ENCODE assay signal across 8 mouse cellular contexts in the genomic region with DNA sequence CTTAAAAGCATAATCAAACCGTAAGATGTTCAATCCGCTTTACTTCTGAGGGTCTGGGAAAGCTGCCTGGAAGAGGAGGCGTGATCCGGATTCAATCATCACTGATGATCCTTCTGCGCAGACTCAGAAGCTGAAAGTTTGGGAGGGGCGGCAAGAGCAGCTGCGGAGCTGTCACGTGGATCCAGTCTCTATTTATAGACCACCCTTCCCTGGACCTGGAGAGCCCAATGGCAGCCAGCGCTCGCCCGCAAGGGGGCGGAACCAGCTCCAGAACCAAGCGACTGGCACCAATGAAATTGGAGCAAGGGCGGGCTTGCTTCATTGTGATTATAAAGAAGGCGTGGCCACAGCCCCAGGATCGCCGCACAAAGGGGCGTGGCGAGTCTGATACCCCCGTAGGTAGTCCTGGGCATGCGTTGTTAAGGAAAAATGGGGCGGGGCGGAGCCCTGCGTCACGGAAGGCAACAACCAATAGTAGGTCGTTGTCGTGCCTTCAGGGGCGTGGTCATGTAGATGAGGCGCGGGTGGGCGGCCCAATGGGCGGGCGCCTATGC. TPM values are rescaled to one million over a fixed set of nuclear protein-coding genes. Genes with fewer than 3 reads are reported as not detected.
DNase-seq lines count a peak whose midpoint lies in the region; ATAC-seq and TF ChIP-seq lines count a peak whose summit lies in the region.

No protein-coding gene starts in this region.

- peak overlapping the region; percentile 85 for H3K27ac ChIP-seq in gastrocnemius, adult 2 months
- peak overlapping the region; percentile 83 for H3K27ac ChIP-seq in hindbrain, postnatal 0 days
- peak overlapping the region; percentile 95 for H3K27ac ChIP-seq in left cerebral cortex, adult 2 months

- peak overlapping the region; percentile 87 for H3K4me3 ChIP-seq in gastrocnemius, adult 2 months
- peak overlapping the region; percentile 69 for H3K4me3 ChIP-seq in hindbrain, postnatal 0 days (ENCODE audit: low read length)
- peak overlapping the region; percentile 96 for H3K4me3 ChIP-seq in left cerebral cortex, adult 2 months

- no peaks in the 10 kb centered on the region for H3K27me3 ChIP-seq in hindbrain, postnatal 0 days (ENCODE audit: insufficient read depth, low read length)

- TF ChIP-seq CTCF in gastrocnemius, adult 2 months (IDR thresholded peaks at IDR 0.05): peak; percentile 38; the same call in 1 of the 2 replicates
- peak; percentile 54 for TF ChIP-seq CTCF in hindbrain, postnatal 0 days (IDR thresholded peaks at IDR 0.05; ENCODE audit: low read depth)
- peak; percentile 45 for TF ChIP-seq CTCF in left cerebral cortex, adult 2 months (IDR thresholded peaks at IDR 0.05)

- peak overlapping the region; percentile 68 for H3K4me2 ChIP-seq in hindbrain, postnatal 0 days (ENCODE audit: low read depth, low read length)

- H3K4me1 ChIP-seq in hindbrain, postnatal 0 days (ENCODE audit: insufficient read depth, low read length): peaks cover 5% of the 10 kb centered on the region

- no peaks in the 10 kb centered on the region for H3K9me3 ChIP-seq in hindbrain, postnatal 0 days (ENCODE audit: low read length)

- H3K9ac ChIP-seq in hindbrain, postnatal 0 days (replicated peaks; ENCODE audit: low read length): peak overlapping the region; percentile 82

- intact Hi-C loops in gastrocnemius, adult 2 months (cut with DNase I): loop anchor here (1.0 to 2.0 kb wide), 2 partner anchors 17 to 40 kb away; no protein-coding TSS in a partner anchor
- intact Hi-C loops in left cerebral cortex, adult 2 months (cut with DNase I): loop anchor here (1.0 kb wide), 1 partner anchor 17 kb away; no protein-coding TSS in a partner anchor

- DNase-seq in ZHBTc4 (ENCODE audit: low read depth, low spot score): peak; percentile 100
- DNase-seq in gastrocnemius, adult 2 months: peak; percentile 100
- DNase-seq in hindbrain, postnatal 0 days (ENCODE audit: low spot score): peak; percentile 100
- peak; percentile 99 to 100 for DNase-seq in left cerebral cortex, adult 2 months (ENCODE audit: extremely low spot score in 1 of 2, low spot score in 2 of 2)
- DNase-seq in right cerebral cortex, adult 2 months (ENCODE audit: low spot score in 2 of 2): peak; percentile 99 to 100
- peak; percentile 100 for DNase-seq in urinary bladder, postnatal 14 days (ENCODE audit: low spot score)

- ATAC-seq in common myeloid progenitor, adult 5-6 weeks (replicated peaks; ENCODE audit: low read depth, poor library complexity, severe bottlenecking): peak; percentile 87
- peak; percentile 98 for ATAC-seq in hindbrain, postnatal 0 days
- ATAC-seq in megakaryocyte, adult 5-6 weeks (ENCODE audit: poor library complexity, severe bottlenecking): peak; percentile 88

- under 1% methylated on average over 33 of the region's 33 CpGs for WGBS in hindbrain, postnatal 0 days

- no peaks in the 10 kb centered on the region for H3K36me3 ChIP-seq in hindbrain, postnatal 0 days (ENCODE audit: insufficient read depth, low read length)

RNA-seq across cellular contexts. Expression of a gene that starts 0.3 kb away (rescaled TPM):
- 0.14 and 1.1 TPM in 2 replicates for total RNA-seq in common myeloid progenitor, adult 5-6 weeks (2017)
- total RNA-seq in gastrocnemius, adult 2 months (2021): 1 to 10 TPM in 1 of 2 experiments, under 1 TPM in 1; 0.99 to 1.7 TPM
- 85.9 and 95.6 TPM in 2 replicates for total RNA-seq in hindbrain, postnatal 0 days (2014; rRNA removed)
- 7.2 TPM in 2 replicates for polyA plus RNA-seq in hindbrain, postnatal 0 days (2015; fragmentation: Nextera tagmentation; extraction: Ambion mirVana)
- 100 to 1,000 TPM; 188 to 196 TPM for total RNA-seq in left cerebral cortex, adult 2 months (2021)
- total RNA-seq in megakaryocyte, adult 5-6 weeks (2015): 0.09 and 0.23 TPM in 2 replicates
- 0.15 and 0.16 TPM in 2 replicates for total RNA-seq in megakaryocyte, adult 5-6 weeks (2017)

RNA-seq across cellular contexts. Expression of a gene that starts 16.8 kb away (rescaled TPM):
- total RNA-seq in common myeloid progenitor, adult 5-6 weeks (2017): 3.1 TPM in 1 of 2 replicates, not detected in the other
- total RNA-seq in gastrocnemius, adult 2 months (2021): not detected
- total RNA-seq in hindbrain, postnatal 0 days (2014; rRNA removed): 4.1 TPM in 1 of 2 replicates, not detected in the other
- polyA plus RNA-seq in hindbrain, postnatal 0 days (2015; fragmentation: Nextera tagmentation; extraction: Ambion mirVana): 0.62 and 4.7 TPM in 2 replicates
- total RNA-seq in left cerebral cortex, adult 2 months (2021): 1 to 10 TPM; 1.8 to 2.7 TPM
- total RNA-seq in megakaryocyte, adult 5-6 weeks (2015): not detected in 2 replicates
- total RNA-seq in megakaryocyte, adult 5-6 weeks (2017): 0.48 TPM in 1 of 2 replicates, not detected in the other

RNA-seq across cellular contexts. Expression of a gene that starts 31.5 kb away (rescaled TPM):
- total RNA-seq in common myeloid progenitor, adult 5-6 weeks (2017): 0.10 and 0.73 TPM in 2 replicates
- total RNA-seq in gastrocnemius, adult 2 months (2021): under 1 TPM; 0.67 to 0.79 TPM
- total RNA-seq in hindbrain, postnatal 0 days (2014; rRNA removed): 0.18 and 0.21 TPM in 2 replicates
- polyA plus RNA-seq in hindbrain, postnatal 0 days (2015; fragmentation: Nextera tagmentation; extraction: Ambion mirVana): 0.05 TPM in 2 replicates
- under 1 TPM; 0.11 to 0.21 TPM for total RNA-seq in left cerebral cortex, adult 2 months (2021)
- total RNA-seq in megakaryocyte, adult 5-6 weeks (2015): 16.0 and 18.1 TPM in 2 replicates
- 14.5 and 16.6 TPM in 2 replicates for total RNA-seq in megakaryocyte, adult 5-6 weeks (2017)

RNA-seq across cellular contexts. Expression of a gene that starts 32.1 kb away (rescaled TPM):
- total RNA-seq in common myeloid progenitor, adult 5-6 weeks (2017): 7.0 and 12.9 TPM in 2 replicates
- total RNA-seq in gastrocnemius, adult 2 months (2021): 1 to 10 TPM; 3.9 to 8.2 TPM
- 4.3 and 5.4 TPM in 2 replicates for total RNA-seq in hindbrain, postnatal 0 days (2014; rRNA removed)
- 4.3 and 4.8 TPM in 2 replicates for polyA plus RNA-seq in hindbrain, postnatal 0 days (2015; fragmentation: Nextera tagmentation; extraction: Ambion mirVana)
- 10 to 100 TPM in 1 of 2 experiments, 1 to 10 TPM in 1; 6.3 to 12.0 TPM for total RNA-seq in left cerebral cortex, adult 2 months (2021)
- 8.8 and 14.0 TPM in 2 replicates for total RNA-seq in megakaryocyte, adult 5-6 weeks (2015)
- total RNA-seq in megakaryocyte, adult 5-6 weeks (2017): 9.4 and 10.1 TPM in 2 replicates

RNA-seq across cellular contexts. Expression of a gene that starts 49.1 kb away (rescaled TPM):
- 512 and 545 TPM in 2 replicates for total RNA-seq in common myeloid progenitor, adult 5-6 weeks (2017)
- 100 to 1,000 TPM; 290 to 400 TPM for total RNA-seq in gastrocnemius, adult 2 months (2021)
- total RNA-seq in hindbrain, postnatal 0 days (2014; rRNA removed): 1,865 and 2,018 TPM in 2 replicates
- 435 and 441 TPM in 2 replicates for polyA plus RNA-seq in hindbrain, postnatal 0 days (2015; fragmentation: Nextera tagmentation; extraction: Ambion mirVana)
- total RNA-seq in left cerebral cortex, adult 2 months (2021): 1,000 to 10,000 TPM; 1,732 to 1,834 TPM
- total RNA-seq in megakaryocyte, adult 5-6 weeks (2015): 113 and 140 TPM in 2 replicates
- 322 and 392 TPM in 2 replicates for total RNA-seq in megakaryocyte, adult 5-6 weeks (2017)

Comparison
In these comparisons a context has a peak if more than half of its experiments do, and no peak if none do; other contexts are left out.
1. Peak in every context shown above with its lines: DNase-seq, ATAC-seq, H3K4me3 ChIP-seq and H3K27ac ChIP-seq.
2. RNA of a gene that starts 0.3 kb away (total RNA-seq): 188 to 196 TPM in left cerebral cortex, adult 2 months and 85.9 to 95.6 TPM in hindbrain, postnatal 0 days; 0.99 to 1.7 TPM in gastrocnemius, adult 2 months, 0.09 to 0.23 TPM in megakaryocyte, adult 5-6 weeks and 0.14 to 1.1 TPM in common myeloid progenitor, adult 5-6 weeks; every median in the first group is over 10 times any median in the second.